Mouse (Mus musculus) lung, postnatal 4 days (tissue): ENCODE measurements around the gene Olfr222.

Experiments used
- DNase-seq, 2 experiments: peaks; one replicate each; pipeline ENCODE4 v3.0.0; 2021

Gene Olfr222

GRCm38 (mm10) chr11:59540123-59540522 lies 35.9 kb downstream of the Olfr222 start:
- no peak for DNase-seq

GRCm38 (mm10) chr11:59538387-59538786 lies 37.6 kb downstream of the Olfr222 start:
- peak; percentile 82 to 83 for DNase-seq

DNA sequence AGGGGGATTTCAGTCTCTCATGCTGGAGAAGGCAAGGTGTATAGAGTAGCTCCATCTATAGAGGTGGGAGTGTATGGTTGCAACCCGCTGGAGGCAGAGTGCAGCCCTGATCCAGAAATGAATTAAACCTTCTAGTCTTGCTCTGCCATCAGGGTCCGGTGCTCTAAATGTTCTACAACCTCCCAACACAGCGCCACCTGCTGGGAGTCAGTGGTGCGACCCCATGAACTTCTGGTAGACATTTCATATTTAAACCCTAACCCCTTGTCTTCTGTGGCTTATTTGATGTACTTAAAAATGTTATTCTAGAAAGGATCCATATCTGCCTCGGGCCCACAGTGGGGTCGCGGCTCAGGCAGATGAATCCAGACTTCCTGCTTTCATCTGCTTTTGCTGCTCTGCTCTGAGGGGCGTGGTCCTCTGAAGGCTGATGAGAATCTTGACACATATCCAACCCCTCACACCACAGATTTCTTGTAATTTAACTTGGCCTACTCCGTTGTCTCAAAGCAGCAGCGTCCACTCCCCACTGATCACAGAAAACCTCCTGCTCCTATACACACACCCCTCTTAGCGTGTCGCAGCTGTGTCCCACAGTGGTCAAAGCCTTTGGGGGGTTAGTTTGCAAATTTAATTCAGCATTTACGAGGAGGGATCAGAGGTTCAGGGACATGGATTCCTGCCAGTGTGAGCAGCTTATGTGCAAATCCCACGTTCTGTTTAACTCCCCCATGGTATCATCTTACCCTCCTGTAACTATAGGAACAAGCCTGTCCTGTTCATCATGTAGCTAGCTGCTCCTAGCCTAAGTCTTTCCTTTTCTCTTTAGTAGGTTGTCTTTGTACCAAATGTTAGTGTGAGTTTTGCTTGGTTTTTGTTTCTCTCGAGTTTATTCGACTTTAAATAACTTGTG lies 38.6 kb downstream of the Olfr222 start:
- DNase-seq: peak in 1 of 2 experiments; percentile 52

DNA sequence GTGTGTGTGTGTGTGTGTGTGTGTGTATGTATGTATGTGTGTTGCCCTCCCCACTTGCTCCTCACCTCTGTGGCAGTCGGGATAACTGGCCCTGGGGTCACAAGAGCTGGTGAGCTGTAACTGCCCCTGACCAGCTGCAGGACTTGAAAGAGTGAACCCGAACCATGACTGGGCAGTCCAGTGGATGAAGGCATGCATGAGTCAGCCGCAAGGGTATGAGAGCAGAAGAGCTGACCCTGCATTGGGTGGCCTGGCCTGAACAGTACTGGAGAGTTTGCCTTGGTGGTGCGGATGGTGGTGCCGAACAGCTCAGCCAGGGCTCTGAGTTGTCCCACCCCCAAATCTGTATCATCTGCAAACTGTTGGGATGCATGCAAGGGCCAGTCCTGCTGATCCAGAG lies 44.5 kb downstream of the Olfr222 start:
- DNase-seq: no peak

DNA sequence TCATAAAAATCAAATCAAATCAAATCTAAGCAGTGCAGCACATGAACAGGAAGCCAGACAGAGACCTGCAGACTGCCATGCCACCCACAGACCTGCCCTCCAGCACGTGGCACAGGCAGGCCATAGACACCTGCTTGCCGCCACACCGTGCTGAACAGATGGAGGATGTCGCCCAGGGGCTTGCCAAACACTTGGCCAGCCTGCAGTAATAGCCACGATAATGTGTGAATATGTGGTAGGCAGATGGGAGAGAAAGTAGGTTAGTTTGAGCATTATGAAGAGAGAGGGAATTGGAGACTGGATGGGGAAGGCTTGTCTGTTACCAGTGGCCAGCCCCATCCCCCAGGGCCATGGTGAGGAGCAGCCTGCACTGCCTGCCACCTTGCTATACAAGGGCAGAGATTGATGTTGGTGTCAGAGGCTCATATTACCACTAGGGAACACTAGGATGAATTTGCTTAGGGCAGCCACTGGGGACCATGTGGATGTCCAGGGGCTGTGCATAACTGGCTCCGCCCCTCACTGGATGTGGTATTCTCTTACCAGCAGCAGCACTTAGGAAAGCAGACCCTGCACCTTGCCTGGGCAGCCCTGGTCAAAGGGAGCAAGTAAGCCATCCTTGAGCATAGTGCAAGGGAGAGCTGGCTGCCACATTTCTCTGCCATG lies 45.0 kb downstream of the Olfr222 start:
- DNase-seq: no peak

- DNase-seq: no peak
Observed at GRCm38 (mm10) chr11:59530221-59530620, 45.8 kb downstream of the Olfr222 start.

GRCm38 (mm10) chr11:59526472-59527080 lies 49.5 kb downstream of the Olfr222 start, which contains the start of gene Zkscan17:
Gene Zkscan17, minus strand, starts transcription at chr11:59526751.
- peak; percentile 55 to 63 for DNase-seq

DNA sequence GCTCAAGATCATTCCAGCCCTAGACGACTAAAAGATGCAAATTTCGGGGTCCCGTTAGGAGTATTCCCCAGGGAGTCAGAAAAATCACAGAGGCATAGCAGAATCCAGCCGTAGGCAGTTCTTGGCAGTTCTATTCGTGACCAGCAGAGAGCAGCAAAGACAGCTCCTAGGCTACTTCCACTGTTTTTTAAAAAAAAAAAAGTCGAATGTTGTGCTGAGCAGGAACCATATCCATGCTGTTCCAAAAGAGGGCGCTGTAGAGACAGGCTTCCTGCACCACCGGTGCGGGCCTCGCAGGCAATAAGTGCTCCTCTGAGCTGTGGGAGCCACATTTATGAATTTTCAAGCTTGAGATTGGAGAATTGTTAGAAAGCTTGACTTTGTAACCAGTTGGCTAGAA lies 50.8 kb downstream of the Olfr222 start:
- DNase-seq: peak; percentile 72 to 87

DNA sequence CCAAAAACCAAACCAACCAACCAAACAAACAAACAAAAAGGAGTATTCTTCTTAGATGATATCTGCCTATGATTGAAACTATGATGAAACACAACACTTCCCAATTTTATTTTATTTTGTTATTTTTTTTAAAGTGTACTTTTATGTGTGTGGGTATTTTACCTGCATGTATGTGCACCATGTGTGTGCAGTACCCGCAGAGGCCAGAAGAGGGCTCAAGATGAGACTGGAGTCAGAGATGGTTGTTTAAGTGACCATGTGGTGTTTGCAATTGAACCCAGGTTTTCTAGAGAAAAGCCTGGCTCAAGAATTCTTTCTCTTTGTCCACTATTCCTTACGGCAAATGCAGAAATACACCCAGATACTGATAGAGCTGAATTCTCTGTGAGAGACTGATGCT lies 51.9 kb downstream of the Olfr222 start:
- no peak for DNase-seq
